Mouse (Mus musculus) ES-E14 (cell line): ENCODE data around the gene Rogdi. TPM values are rescaled to one million over a fixed set of nuclear protein-coding genes. Genes with fewer than 3 reads are reported as not detected.

ENCODE experiments used
- DNase-seq: peaks from one replicate; pipeline ENCODE4 v3.0.0-alpha.2; 2013; ENCODE audit warnings: low read depth, low spot score
- H3K27ac ChIP-seq: 2 replicates; pipeline ENCODE4 v1.5.1; 2012; ENCODE audit warnings: low read depth, mild to moderate bottlenecking, low read length, moderate library complexity, mixed read lengths; ENCODE audit not compliant: poor library complexity, insufficient read depth, severe bottlenecking
- H3K36me3 ChIP-seq: 2 replicates; pipeline ENCODE4 v1.6.1; 2012; ENCODE audit warnings: mild to moderate bottlenecking, low read length, moderate library complexity, mixed read lengths; ENCODE audit not compliant: control insufficient read depth, poor library complexity, insufficient read depth, severe bottlenecking
- H3K4me1 ChIP-seq, 2 experiments: fragments of 150-350 bp in 1 of 2; sonication (generic) in 1 of 2; 2 replicates each; pipeline ENCODE4 v1.6.1; 2012; ENCODE audit warnings: low read length in 2 of 2, mild to moderate bottlenecking in 1 of 2, mixed read lengths in 1 of 2; ENCODE audit not compliant: control insufficient read depth in 2 of 2, insufficient read depth in 2 of 2, poor library complexity in 1 of 2
- H3K4me3 ChIP-seq, 2 experiments: fragments of 150-350 bp in 1 of 2; sonication (generic) in 1 of 2; 2 replicates each; pipeline ENCODE4 v1.5.1; 2012; ENCODE audit warnings: low read length in 2 of 2, low read depth in 1 of 2, mild to moderate bottlenecking in 1 of 2, mixed read lengths in 1 of 2; ENCODE audit not compliant: insufficient read depth in 1 of 2, poor library complexity in 1 of 2, severe bottlenecking in 1 of 2
- H3K9ac ChIP-seq: 2 replicates; pipeline ENCODE4 v1.6.1; 2012; ENCODE audit warnings: low read depth, mild to moderate bottlenecking, low read length, mixed read lengths; ENCODE audit not compliant: poor library complexity, insufficient read depth, severe bottlenecking
- H3K9me3 ChIP-seq: fragments of 150-350 bp; sonication (generic); 2 replicates; pipeline ENCODE4 v1.6.1; 2012; ENCODE audit warnings: low read depth, mild to moderate bottlenecking, low read length; ENCODE audit not compliant: control insufficient read depth, insufficient read depth
- CHD2 ChIP-seq: IDR thresholded peaks from 2 replicates; pipeline ENCODE4 v1.6.1; 2014; ENCODE audit warnings: mild to moderate bottlenecking, low read depth, low read length, inconsistent platforms
- HCFC1 ChIP-seq: IDR thresholded peaks from 2 replicates; pipeline ENCODE4 v1.6.1; 2012; ENCODE audit warnings: low read length, inconsistent platforms, borderline replicate concordance; ENCODE audit not compliant: insufficient read depth
- MAFK ChIP-seq: IDR thresholded peaks from 2 replicates; pipeline ENCODE4 v1.6.1; 2014; ENCODE audit warnings: mild to moderate bottlenecking, low read depth, low read length, inconsistent platforms; ENCODE audit not compliant: insufficient read depth
- ZC3H11A ChIP-seq: IDR thresholded peaks from 2 replicates; pipeline ENCODE4 v1.6.1; 2012; ENCODE audit warnings: low read depth, mild to moderate bottlenecking, inconsistent platforms, low read length, borderline replicate concordance
- ZNF384 ChIP-seq: IDR thresholded peaks from 2 replicates; pipeline ENCODE4 v1.6.1; 2012; ENCODE audit warnings: low read depth, low read length, inconsistent platforms
- in situ Hi-C, 2 experiments: fragments of 600-800 bp; cut with MboI; formaldehyde crosslinking; loops; one replicate each; pipeline ENCODE4 v1.15.1; 2025; ENCODE audit warnings: low sequenced_read_pairs in 2 of 2, inconsistent platforms in 1 of 2; ENCODE audit not compliant: unreplicated experiment in 2 of 2
- total RNA-seq: library from RNA; depleted of rRNA; stranded (reverse); fragments of 300-350 nt; gene quantifications from 2 replicates; pipeline ENCODE4 v1.2.3, GENCODE M21; 2012

Gene Rogdi
- total RNA-seq, 1 experiment = 18.7 TPM

GRCm38 (mm10) chr16:5010371-5010935 is 2.9 kb downstream of the Rogdi start:
- no peak for TF ChIP-seq CHD2
- TF ChIP-seq ZC3H11A = no peak
- no peak for TF ChIP-seq ZNF384
- TF ChIP-seq HCFC1 = no peak
- TF ChIP-seq MAFK = no peak
- in situ Hi-C loops = no loop called here
- DNase-seq = no peak
- no peak overlapping the region for H3K27ac ChIP-seq
- H3K4me3 ChIP-seq = no peak overlapping the region
- H3K4me1 ChIP-seq = peaks cover 11 to 30% of the 10 kb centered on the region in 2 experiments
- H3K36me3 ChIP-seq = peaks cover 23% of the 10 kb centered on the region
- H3K9me3 ChIP-seq = no peaks in the 10 kb centered on the region
- H3K9ac ChIP-seq = no peak overlapping the region

GRCm38 (mm10) chr16:5008076-5008475 is 5.3 kb downstream of the Rogdi start:
- no peak overlapping the region for H3K27ac ChIP-seq
- in situ Hi-C loops = no loop called here

GRCm38 (mm10) chr16:5007492-5007891 is 5.9 kb downstream of the Rogdi start:
- no peak for DNase-seq
- TF ChIP-seq MAFK (no peak), CHD2 (no peak), HCFC1 (no peak), ZC3H11A (no peak), ZNF384 (no peak)
- Histone ChIP-seq H3K9ac (peak overlapping the region; percentile 22), H3K27ac (no peak overlapping the region), H3K36me3 (peaks cover 17% of the 10 kb centered on the region; the same call in 1 of the 2 replicates), H3K4me1 (peaks cover 3 to 23% of the 10 kb centered on the region in 2 experiments; a peak in 3 of 4 replicates), H3K9me3 (no peaks in the 10 kb centered on the region), H3K4me3 (peak overlapping the region in 1 of 2 experiments; percentile 45; a peak in 2 of 4 replicates)
- in situ Hi-C loops = no loop called here

More at GRCm38 (mm10) chr16:5008076-5008475, 5.3 kb downstream of the Rogdi start:
- no peak for TF ChIP-seq CHD2
- TF ChIP-seq ZNF384 = no peak
- no peak for TF ChIP-seq MAFK
- H3K4me3 ChIP-seq = 0 out of 4 replicates have a peak overlapping the region, but pooled peaks of 1 of the 2 experiments have one; percentile 45
- DNase-seq = no peak
- H3K4me1 ChIP-seq = peaks cover 6 to 23% of the 10 kb centered on the region in 2 experiments; a peak in 3 of 4 replicates
- H3K9me3 ChIP-seq = no peaks in the 10 kb centered on the region
- peak overlapping the region; percentile 9; the same call in 1 of the 2 replicates for H3K9ac ChIP-seq
- peaks cover 17% of the 10 kb centered on the region; the same call in 1 of the 2 replicates for H3K36me3 ChIP-seq

GRCm38 (mm10) chr16:5007067-5007466 is 6.3 kb downstream of the Rogdi start, which contains the start of gene Smim22:
Gene Smim22, plus strand, starts transcription at chr16:5007288.
- TF ChIP-seq ZC3H11A = no peak
- no peak for TF ChIP-seq CHD2
- TF ChIP-seq ZNF384 = no peak
- TF ChIP-seq MAFK = no peak
- TF ChIP-seq HCFC1 = no peak
- Histone ChIP-seq H3K4me3 (peak within 1 kb of the TSS in 1 of 2 experiments; percentile 45; a peak in 2 of 4 replicates), H3K27ac (no peak within 1 kb of the TSS), H3K4me1 (peaks cover 2 to 19% of the 10 kb centered on the region in 2 experiments; a peak in 2 of 4 replicates), H3K36me3 (peaks cover 17% of the 10 kb centered on the region; the same call in 1 of the 2 replicates), H3K9me3 (no peaks in the 10 kb centered on the region), H3K9ac (peak within 1 kb of the TSS; percentile 22)
- in situ Hi-C loops = no loop called here
- no peak for DNase-seq

- Histone ChIP-seq H3K4me3 (no peak overlapping the region), H3K4me1 (no peaks in the 10 kb centered on the region), H3K27ac (no peak overlapping the region), H3K36me3 (no peaks in the 10 kb centered on the region), H3K9me3 (no peaks in the 10 kb centered on the region), H3K9ac (no peak overlapping the region)
- DNase-seq = no peak
- TF ChIP-seq ZC3H11A (no peak), MAFK (no peak), HCFC1 (no peak), CHD2 (no peak), ZNF384 (no peak)
- in situ Hi-C loops = no loop called here
Observed at GRCm38 (mm10) chr16:5000611-5001010, 12.7 kb downstream of the Rogdi start.
